Mouse (Mus musculus): ENCODE results near the gene Bcorl1. TPM values are rescaled to one million over a fixed set of nuclear protein-coding genes. Genes with fewer than 3 reads are reported as not detected.

Bcorl1 gene
- total and polyA plus RNA-seq, 3 experiments, result 3.0 to 12.2 (median 6.0) TPM

GRCm38 (mm10) chrX:48409611-48410387, 68.6 kb downstream of the Bcorl1 start:
- peaks cover 49% of the 10 kb centered on the region for H3K36me3 ChIP-seq (replicated peaks)
- no peaks in the 10 kb centered on the region for H3K27me3 ChIP-seq (ENCODE audit: insufficient read depth, low read length)
- TF ChIP-seq TAL1 (conservative IDR thresholded peaks at IDR 0.05; ENCODE audit: low read depth, low read length), result no peak
- no peak for TF ChIP-seq GATA2 (IDR thresholded peaks at IDR 0.05; ENCODE audit: borderline replicate concordance, low read depth, low read length)
- peak; percentile 32; the same call in 1 of the 2 replicates for TF ChIP-seq CTCF (IDR thresholded peaks at IDR 0.05; ENCODE audit: low read depth, low read length)
- no peak for TF ChIP-seq GATA1 (IDR thresholded peaks at IDR 0.05; ENCODE audit: borderline replicate concordance, low read length)
- ATAC-seq (ENCODE audit: extremely low read depth, insufficient number of reproducible peaks, low FRiP score, poor library complexity, severe bottlenecking) (peak; percentile 31), DNase-seq (ENCODE audit: low spot score) (peak; percentile 33)
- peak overlapping the region; percentile 68 for H3K4me3 ChIP-seq (ENCODE audit: low read depth, low read length)
- H3K4me1 ChIP-seq (ENCODE audit: insufficient read depth, low read depth, low read length), result peaks cover 21% of the 10 kb centered on the region
- no peaks in the 10 kb centered on the region for H3K9me3 ChIP-seq (replicated peaks)

GRCm38 (mm10) chrX:48410388-48410776, 69.2 kb downstream of the Bcorl1 start:
- no peak for TF ChIP-seq TAL1 (conservative IDR thresholded peaks at IDR 0.05; ENCODE audit: low read depth, low read length)
- no peak for TF ChIP-seq POLR2AphosphoS5 (IDR thresholded peaks at IDR 0.05; ENCODE audit: insufficient replicate concordance, low read depth, low read length)
- TF ChIP-seq GATA1 (IDR thresholded peaks at IDR 0.05; ENCODE audit: borderline replicate concordance, low read length), result no peak
- TF ChIP-seq CTCF (IDR thresholded peaks at IDR 0.05; ENCODE audit: low read depth, low read length), result no peak
- TF ChIP-seq GATA2 (IDR thresholded peaks at IDR 0.05; ENCODE audit: borderline replicate concordance, low read depth, low read length), result no peak
- H3K27me3 ChIP-seq (ENCODE audit: insufficient read depth, low read length), result no peaks in the 10 kb centered on the region
- no peak for DNase-seq (ENCODE audit: low spot score)
- H3K4me1 ChIP-seq (ENCODE audit: insufficient read depth, low read depth, low read length), result peaks cover 20% of the 10 kb centered on the region
- no peak for ATAC-seq (ENCODE audit: extremely low read depth, insufficient number of reproducible peaks, low FRiP score, poor library complexity, severe bottlenecking)
- no peaks in the 10 kb centered on the region for H3K9me3 ChIP-seq (replicated peaks)
- peaks cover 55% of the 10 kb centered on the region for H3K36me3 ChIP-seq (replicated peaks)
- H3K4me3 ChIP-seq (ENCODE audit: low read depth, low read length), result peak overlapping the region; percentile 68; the same call in 1 of the 2 replicates

- H3K27me3 ChIP-seq (ENCODE audit: insufficient read depth, low read length), result no peaks in the 10 kb centered on the region
- H3K4me1 ChIP-seq (ENCODE audit: insufficient read depth, low read depth, low read length), result peaks cover 21% of the 10 kb centered on the region
- TF ChIP-seq GATA1 (IDR thresholded peaks at IDR 0.05; ENCODE audit: borderline replicate concordance, low read length) (no peak), POLR2AphosphoS5 (IDR thresholded peaks at IDR 0.05; ENCODE audit: insufficient replicate concordance, low read depth, low read length) (no peak), GATA2 (IDR thresholded peaks at IDR 0.05; ENCODE audit: borderline replicate concordance, low read depth, low read length) (no peak), TAL1 (conservative IDR thresholded peaks at IDR 0.05; ENCODE audit: low read depth, low read length) (no peak), CTCF (IDR thresholded peaks at IDR 0.05; ENCODE audit: low read depth, low read length) (no peak)
- no peak overlapping the region for H3K4me3 ChIP-seq (ENCODE audit: low read depth, low read length)
- no peak for ATAC-seq (ENCODE audit: extremely low read depth, insufficient number of reproducible peaks, low FRiP score, poor library complexity, severe bottlenecking)
- no peaks in the 10 kb centered on the region for H3K9me3 ChIP-seq (replicated peaks)
- H3K36me3 ChIP-seq (replicated peaks), result peaks cover 72% of the 10 kb centered on the region
- no peak for DNase-seq (ENCODE audit: low spot score)
Measured at GRCm38 (mm10) chrX:48412629-48413028, 71.5 kb downstream of the Bcorl1 start.

GRCm38 (mm10) chrX:48414291-48414690, 73.1 kb downstream of the Bcorl1 start:
- TF ChIP-seq GATA1 (IDR thresholded peaks at IDR 0.05; ENCODE audit: borderline replicate concordance, low read length) (no peak), POLR2AphosphoS5 (IDR thresholded peaks at IDR 0.05; ENCODE audit: insufficient replicate concordance, low read depth, low read length) (no peak), TAL1 (conservative IDR thresholded peaks at IDR 0.05; ENCODE audit: low read depth, low read length) (no peak), CTCF (IDR thresholded peaks at IDR 0.05; ENCODE audit: low read depth, low read length) (no peak), GATA2 (IDR thresholded peaks at IDR 0.05; ENCODE audit: borderline replicate concordance, low read depth, low read length) (no peak)
- Histone ChIP-seq H3K9me3 (replicated peaks) (no peaks in the 10 kb centered on the region), H3K27me3 (ENCODE audit: insufficient read depth, low read length) (no peaks in the 10 kb centered on the region), H3K4me3 (ENCODE audit: low read depth, low read length) (no peak overlapping the region), H3K36me3 (replicated peaks) (peaks cover 89% of the 10 kb centered on the region), H3K4me1 (ENCODE audit: insufficient read depth, low read depth, low read length) (peaks cover 19% of the 10 kb centered on the region)
- DNase-seq (ENCODE audit: low spot score), result no peak
- no peak for ATAC-seq (ENCODE audit: extremely low read depth, insufficient number of reproducible peaks, low FRiP score, poor library complexity, severe bottlenecking)

- peaks cover 87% of the 10 kb centered on the region for H3K36me3 ChIP-seq (replicated peaks)
- TF ChIP-seq POLR2AphosphoS5 (IDR thresholded peaks at IDR 0.05; ENCODE audit: insufficient replicate concordance, low read depth, low read length) (no peak), GATA2 (IDR thresholded peaks at IDR 0.05; ENCODE audit: borderline replicate concordance, low read depth, low read length) (no peak), GATA1 (IDR thresholded peaks at IDR 0.05; ENCODE audit: borderline replicate concordance, low read length) (no peak), CTCF (IDR thresholded peaks at IDR 0.05; ENCODE audit: low read depth, low read length) (no peak), TAL1 (conservative IDR thresholded peaks at IDR 0.05; ENCODE audit: low read depth, low read length) (no peak)
- H3K4me3 ChIP-seq (ENCODE audit: low read depth, low read length), result no peak overlapping the region
- H3K9me3 ChIP-seq (replicated peaks), result no peaks in the 10 kb centered on the region
- ATAC-seq (ENCODE audit: extremely low read depth, insufficient number of reproducible peaks, low FRiP score, poor library complexity, severe bottlenecking) (no peak), DNase-seq (ENCODE audit: low spot score) (no peak)
- no peaks in the 10 kb centered on the region for H3K27me3 ChIP-seq (ENCODE audit: insufficient read depth, low read length)
- peaks cover 10% of the 10 kb centered on the region for H3K4me1 ChIP-seq (ENCODE audit: insufficient read depth, low read depth, low read length)
Measured at GRCm38 (mm10) chrX:48418417-48418816, 77.3 kb downstream of the Bcorl1 start.

- no peak for TF ChIP-seq POLR2AphosphoS5 (IDR thresholded peaks at IDR 0.05; ENCODE audit: insufficient replicate concordance, low read depth, low read length)
- no peak for TF ChIP-seq GATA2 (IDR thresholded peaks at IDR 0.05; ENCODE audit: borderline replicate concordance, low read depth, low read length)
- TF ChIP-seq CTCF (IDR thresholded peaks at IDR 0.05; ENCODE audit: low read depth, low read length), result peak; percentile 81
- TF ChIP-seq GATA1 (IDR thresholded peaks at IDR 0.05; ENCODE audit: borderline replicate concordance, low read length), result no peak
- TF ChIP-seq TAL1 (conservative IDR thresholded peaks at IDR 0.05; ENCODE audit: low read depth, low read length), result no peak
- H3K36me3 ChIP-seq (replicated peaks), result peaks cover 62% of the 10 kb centered on the region
- H3K4me3 ChIP-seq (ENCODE audit: low read depth, low read length), result no peak overlapping the region
- DNase-seq (ENCODE audit: low spot score) (no peak), ATAC-seq (ENCODE audit: extremely low read depth, insufficient number of reproducible peaks, low FRiP score, poor library complexity, severe bottlenecking) (no peak)
- H3K27me3 ChIP-seq (ENCODE audit: insufficient read depth, low read length), result no peaks in the 10 kb centered on the region
- no peaks in the 10 kb centered on the region for H3K9me3 ChIP-seq (replicated peaks)
- peaks cover 48% of the 10 kb centered on the region for H3K4me1 ChIP-seq (ENCODE audit: insufficient read depth, low read depth, low read length)
Measured at GRCm38 (mm10) chrX:48422986-48423385, 81.8 kb downstream of the Bcorl1 start.

Data from G1E (cell line).